9 mouse cellular contexts compared by ENCODE assay signal in genomic region chr11:80808551-80809070, GRCm38 (mm10). TPM values are rescaled to one million over a fixed set of nuclear protein-coding genes. Genes with fewer than 3 reads are reported as not detected.
A peak's percentile ranks its signal among the peaks of the same experiment; 100 is the strongest.
DNase-seq lines count a peak whose midpoint lies in the region; ATAC-seq and TF ChIP-seq lines count a peak whose summit lies in the region.
"Had no signal": no experiment of that assay in that cellular context is flagged by ENCODE, and none has a peak within 500 bp of the region (broad histone marks: within the 10 kb centered on the region; RNA-seq: fewer than 3 reads in every experiment).

No protein-coding gene starts in this region.

- H3K27me3 ChIP-seq in heart, postnatal 0 days (ENCODE audit: control insufficient read depth, insufficient read depth, low read length) = no peaks in the 10 kb centered on the region
- H3K27me3 ChIP-seq in intestine, embryonic 16.5 days (replicated peaks; ENCODE audit: control insufficient read depth, insufficient read depth, low read length) = no peaks in the 10 kb centered on the region
- H3K27me3 ChIP-seq: heart, embryonic 15.5 days had no signal

- intact Hi-C loops in left cerebral cortex, postnatal 14 days (cut with DNase I) = no loop called here

- WGBS in heart, postnatal 0 days = 59% methylated on average over 6 of the region's 6 CpGs
- WGBS in intestine, embryonic 16.5 days = 43% methylated on average over 6 of the region's 6 CpGs

- no peak for TF ChIP-seq EP300 in heart, postnatal 0 days (IDR thresholded peaks at IDR 0.05; ENCODE audit: low read depth)

- TF ChIP-seq CTCF in heart, postnatal 0 days (IDR thresholded peaks at IDR 0.05; ENCODE audit: low read depth) = peak; percentile 24; the same call in 1 of the 2 replicates

- no peak overlapping the region for H3K4me3 ChIP-seq in heart, postnatal 0 days (ENCODE audit: low read depth, low read length)
- no peak overlapping the region for H3K4me3 ChIP-seq in intestine, embryonic 16.5 days (ENCODE audit: low read length)
- H3K4me3 ChIP-seq: heart, embryonic 15.5 days had no signal

- H3K27ac ChIP-seq in heart, postnatal 0 days (ENCODE audit: low read depth) = no peak overlapping the region
- peak overlapping the region; percentile 94 for H3K27ac ChIP-seq in intestine, embryonic 16.5 days (ENCODE audit: low read length)

- no peak for DNase-seq in heart, postnatal 0 days (ENCODE audit: low spot score)
- no peak for DNase-seq in heart, adult 11 months
- peak; percentile 72 for DNase-seq in Muller cell, postnatal 12 days (ENCODE audit: inconsistent ontology term)
- peak; percentile 37 for DNase-seq in lung, postnatal 14 days
- DNase-seq in left cerebral cortex, postnatal 14 days (ENCODE audit: low spot score in 2 of 2) = no peak

- no peak overlapping the region for H3K9ac ChIP-seq in heart, postnatal 0 days (replicated peaks; ENCODE audit: low read depth, low read length)
- H3K9ac ChIP-seq in intestine, embryonic 16.5 days (ENCODE audit: low read depth, low read length) = no peak overlapping the region
- H3K9ac ChIP-seq: heart, embryonic 15.5 days had no signal

- ATAC-seq in heart, postnatal 0 days (ENCODE audit: insufficient read depth, low read depth) = no peak
- ATAC-seq in intestine, embryonic 16.5 days = peak; percentile 89
- no peak for ATAC-seq in megakaryocyte, adult 5-6 weeks (ENCODE audit: poor library complexity, severe bottlenecking)
- no peak for ATAC-seq in erythroblast, adult 5-6 weeks (replicated peaks; ENCODE audit: low FRiP score, poor library complexity, severe bottlenecking)

- no peaks in the 10 kb centered on the region for H3K9me3 ChIP-seq in heart, postnatal 0 days (replicated peaks; ENCODE audit: control insufficient read depth, low read length)
- H3K9me3 ChIP-seq in intestine, embryonic 16.5 days (ENCODE audit: control insufficient read depth, low read length) = no peaks in the 10 kb centered on the region
- H3K9me3 ChIP-seq: heart, embryonic 15.5 days had no signal

- H3K4me1 ChIP-seq in heart, postnatal 0 days (ENCODE audit: control insufficient read depth, insufficient read depth) = peaks cover 16% of the 10 kb centered on the region; the same call in 1 of the 2 replicates
- peaks cover 29% of the 10 kb centered on the region for H3K4me1 ChIP-seq in intestine, embryonic 16.5 days (ENCODE audit: control insufficient read depth, insufficient read depth, low read length)

- H3K36me3 ChIP-seq in heart, postnatal 0 days (replicated peaks; ENCODE audit: control insufficient read depth, insufficient read depth, low read length) = 0 out of 2 replicates have a peak, but pooled peaks cover 8% of the 10 kb centered on the region
- no peaks in the 10 kb centered on the region; the same call in 1 of the 2 replicates for H3K36me3 ChIP-seq in intestine, embryonic 16.5 days (ENCODE audit: control insufficient read depth, insufficient read depth, low read length)

- H3K4me2 ChIP-seq in heart, postnatal 0 days (ENCODE audit: low read depth, low read length) = no peak overlapping the region
- 0 out of 2 replicates have a peak overlapping the region, but pooled peaks have one; percentile 10 for H3K4me2 ChIP-seq in intestine, embryonic 16.5 days (ENCODE audit: low read depth, low read length)
- H3K4me2 ChIP-seq: heart, embryonic 15.5 days had no signal

RNA-seq across cellular contexts. Expression of gene Tmem98, which starts 1.4 kb away (rescaled TPM):
- total RNA-seq in heart, postnatal 0 days (2014; rRNA removed; ENCODE audit: low replicate concordance) = 104 and 111 TPM in 2 replicates
- polyA plus RNA-seq in heart, postnatal 0 days (2015; fragmentation: Nextera tagmentation; extraction: Ambion mirVana) = 74.4 and 78.0 TPM in 2 replicates
- polyA plus RNA-seq in intestine, embryonic 16.5 days (2015; fragmentation: Nextera tagmentation; extraction: Ambion mirVana) = 241 and 243 TPM in 2 replicates
- total RNA-seq in megakaryocyte, adult 5-6 weeks (2015) = 0.16 TPM in 1 of 2 replicates, not detected in the other
- total RNA-seq in megakaryocyte, adult 5-6 weeks (2017) = 0.22 TPM in 1 of 2 replicates, not detected in the other
- not detected in 2 replicates for total RNA-seq in erythroblast, adult 5-6 weeks (2015; ENCODE audit: low replicate concordance)
- total RNA-seq in erythroblast, adult 5-6 weeks (2017; ENCODE audit: low replicate concordance) = not detected in 2 replicates
- 1 to 10 TPM; 5.2 to 6.8 TPM for total RNA-seq in left cerebral cortex, postnatal 14 days (2021)

RNA-seq across cellular contexts. Expression of gene Myo1d, which starts 28.8 kb away (rescaled TPM):
- total RNA-seq in heart, postnatal 0 days (2014; rRNA removed; ENCODE audit: low replicate concordance) = 4.5 and 13.3 TPM in 2 replicates
- 4.0 and 4.6 TPM in 2 replicates for polyA plus RNA-seq in heart, postnatal 0 days (2015; fragmentation: Nextera tagmentation; extraction: Ambion mirVana)
- polyA plus RNA-seq in intestine, embryonic 16.5 days (2015; fragmentation: Nextera tagmentation; extraction: Ambion mirVana) = 80.9 and 97.7 TPM in 2 replicates
- total RNA-seq in megakaryocyte, adult 5-6 weeks (2015) = 5.6 and 6.2 TPM in 2 replicates
- total RNA-seq in megakaryocyte, adult 5-6 weeks (2017) = 3.0 and 4.2 TPM in 2 replicates
- total RNA-seq in erythroblast, adult 5-6 weeks (2015; ENCODE audit: low replicate concordance) = 64.4 and 69.2 TPM in 2 replicates
- 74.5 and 89.8 TPM in 2 replicates for total RNA-seq in erythroblast, adult 5-6 weeks (2017; ENCODE audit: low replicate concordance)
- total RNA-seq in left cerebral cortex, postnatal 14 days (2021) = 1 to 10 TPM; 4.1 to 4.6 TPM

RNA-seq across cellular contexts. Expression of gene Spaca3, which starts 49.6 kb away (rescaled TPM):
- total RNA-seq in heart, postnatal 0 days (2014; rRNA removed; ENCODE audit: low replicate concordance) = not detected in 2 replicates
- 0.14 TPM in 1 of 2 replicates, not detected in the other for polyA plus RNA-seq in heart, postnatal 0 days (2015; fragmentation: Nextera tagmentation; extraction: Ambion mirVana)
- polyA plus RNA-seq in intestine, embryonic 16.5 days (2015; fragmentation: Nextera tagmentation; extraction: Ambion mirVana) = not detected in 2 replicates
- not detected in 2 replicates for total RNA-seq in megakaryocyte, adult 5-6 weeks (2015)
- total RNA-seq in megakaryocyte, adult 5-6 weeks (2017) = not detected in 2 replicates
- total RNA-seq in erythroblast, adult 5-6 weeks (2015; ENCODE audit: low replicate concordance) = not detected in 2 replicates
- total RNA-seq in erythroblast, adult 5-6 weeks (2017; ENCODE audit: low replicate concordance) = not detected in 2 replicates
- total RNA-seq in left cerebral cortex, postnatal 14 days (2021) = not detected
- polyA plus RNA-seq: heart, embryonic 15.5 days had no signal

Comparison
In these comparisons a context has a peak if more than half of its experiments do, and no peak if none do; other contexts are left out.
1. DNase-seq: peak in Muller cell, postnatal 12 days (single experiment) and lung, postnatal 14 days (single experiment); none in heart, postnatal 0 days (single experiment), heart, adult 11 months (single experiment) and left cerebral cortex, postnatal 14 days (0 of 2).
2. RNA of gene Tmem98, which starts 1.4 kb away (total RNA-seq): 104 to 111 TPM in heart, postnatal 0 days; 5.2 to 6.8 TPM in left cerebral cortex, postnatal 14 days, 0.16 to 0.22 TPM in megakaryocyte, adult 5-6 weeks and not detected in erythroblast, adult 5-6 weeks; every median in the first group is over 10 times any median in the second.